Mouse (Mus musculus) adrenal gland (tissue): ENCODE data around the gene Hmcn1.

Source experiments
- intact Hi-C: fragments of 180-260 bp; cut with DNase I; formaldehyde crosslinking; loops from one replicate; pipeline ENCODE4 v1.15.1; 2025

The Hmcn1 gene

GRCm38 (mm10) chr1:150800611-150801263, 192.5 kb downstream of the Hmcn1 start:
- intact Hi-C loops, result no loop called here

- intact Hi-C loops, result no loop called here
Measured at GRCm38 (mm10) chr1:150798651-150799050, 194.6 kb downstream of the Hmcn1 start.

DNA sequence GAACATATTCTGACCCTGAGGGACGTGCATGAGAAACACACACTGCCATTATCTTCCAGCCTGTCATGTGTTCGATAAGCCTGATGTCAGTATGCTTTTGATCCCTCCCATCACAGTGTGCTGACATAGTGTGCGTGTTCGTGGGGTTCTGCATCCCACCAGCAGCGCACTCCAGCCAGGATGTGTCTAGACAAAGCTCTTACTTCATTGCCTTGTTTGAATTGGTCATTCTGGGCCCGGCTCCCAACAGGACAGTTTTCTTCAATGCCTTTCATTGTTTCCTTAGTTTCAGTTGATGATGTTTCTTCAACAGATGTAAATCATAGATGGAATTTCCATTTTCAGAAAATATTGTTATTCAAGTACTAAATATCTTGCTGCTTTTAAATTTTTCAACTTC, 206.5 kb downstream of the Hmcn1 start:
- intact Hi-C loops, result no loop called here

DNA sequence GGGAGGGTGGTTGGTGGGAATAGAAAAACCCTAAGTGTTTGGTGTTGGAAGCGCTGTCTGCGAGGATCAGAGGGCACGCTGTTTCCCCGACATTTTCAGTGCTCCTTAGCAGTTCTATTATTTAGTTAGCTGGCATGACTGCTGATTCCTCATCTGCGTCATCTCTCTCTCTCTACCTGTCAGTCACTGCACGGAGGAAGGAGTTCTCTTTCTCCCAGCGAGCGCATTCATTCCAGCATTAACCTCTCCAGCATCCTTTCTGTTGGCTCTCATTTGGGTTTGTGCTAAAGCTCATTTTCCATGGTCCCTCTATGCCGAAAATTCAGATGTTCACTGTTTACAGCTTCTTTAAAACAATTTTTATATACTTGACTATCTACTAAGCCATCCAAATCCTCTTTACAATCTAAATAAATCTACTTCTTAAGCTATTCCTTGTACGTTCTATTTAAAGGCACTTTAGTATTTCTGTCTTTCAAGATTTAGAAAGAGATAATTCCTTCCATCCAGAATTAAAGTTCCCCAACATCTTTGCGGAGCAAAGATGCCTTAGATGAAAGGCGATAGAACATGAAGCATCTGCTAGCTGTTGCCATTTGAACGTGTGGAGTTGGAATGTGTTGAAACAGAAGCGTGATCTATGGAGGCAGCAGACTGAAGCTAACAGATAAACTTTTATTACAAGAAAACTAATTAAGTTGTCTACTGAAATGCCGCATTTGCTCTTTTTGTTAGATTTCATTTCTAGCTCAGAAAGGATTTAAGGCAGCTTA, 210.0 kb downstream of the Hmcn1 start:
- intact Hi-C loops, result no loop called here

GRCm38 (mm10) chr1:150779902-150780301, 213.3 kb downstream of the Hmcn1 start:
- intact Hi-C loops, result loop anchor here (5.0 kb wide), 1 partner anchor 142 kb away; no protein-coding TSS in a partner anchor

GRCm38 (mm10) chr1:150776741-150777140, 216.5 kb downstream of the Hmcn1 start:
- intact Hi-C loops, result loop anchor here (5.0 kb wide), 1 partner anchor 146 kb away; no protein-coding TSS in a partner anchor

DNA sequence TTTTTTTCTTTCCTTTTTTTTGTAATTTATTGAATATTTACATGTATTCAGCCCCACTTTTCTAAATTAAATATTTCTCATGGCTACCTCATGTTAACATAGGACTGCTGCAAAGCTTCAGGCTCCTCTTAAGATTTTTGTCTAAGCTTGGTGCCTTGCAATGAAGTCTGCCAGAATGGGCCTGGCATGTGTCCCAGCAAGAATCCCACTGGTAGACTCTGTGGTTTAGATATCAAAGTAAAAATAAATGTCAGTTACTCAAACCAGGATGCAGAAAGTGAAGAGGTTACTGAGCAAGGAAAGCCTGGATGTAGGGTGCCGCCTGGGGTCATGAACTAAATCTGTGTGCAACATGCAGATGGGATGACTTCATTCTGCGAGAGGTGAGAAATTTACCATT, 217.5 kb downstream of the Hmcn1 start:
- intact Hi-C loops, result loop anchor here (5.0 kb wide), 1 partner anchor 147 kb away; no protein-coding TSS in a partner anchor

DNA sequence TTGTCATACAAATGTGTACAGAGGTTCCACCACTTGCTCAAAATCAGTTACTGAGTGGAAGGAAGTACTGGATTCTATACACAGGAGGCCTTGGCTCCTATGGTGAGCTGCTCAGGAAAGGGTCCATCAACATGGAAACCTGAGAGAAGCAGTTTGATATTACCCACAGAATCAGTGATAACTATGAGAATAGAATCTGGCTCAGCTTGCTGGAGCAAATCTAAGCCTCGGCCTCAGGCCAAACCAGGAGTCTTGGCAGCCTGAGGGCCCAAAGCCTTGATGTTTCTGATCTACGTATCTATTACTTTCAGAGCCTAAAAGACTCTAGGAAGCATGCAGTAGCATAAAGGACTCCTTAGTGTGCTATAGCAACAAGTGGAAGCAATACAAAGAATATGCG, 220.3 kb downstream of the Hmcn1 start:
- intact Hi-C loops, result no loop called here

DNA sequence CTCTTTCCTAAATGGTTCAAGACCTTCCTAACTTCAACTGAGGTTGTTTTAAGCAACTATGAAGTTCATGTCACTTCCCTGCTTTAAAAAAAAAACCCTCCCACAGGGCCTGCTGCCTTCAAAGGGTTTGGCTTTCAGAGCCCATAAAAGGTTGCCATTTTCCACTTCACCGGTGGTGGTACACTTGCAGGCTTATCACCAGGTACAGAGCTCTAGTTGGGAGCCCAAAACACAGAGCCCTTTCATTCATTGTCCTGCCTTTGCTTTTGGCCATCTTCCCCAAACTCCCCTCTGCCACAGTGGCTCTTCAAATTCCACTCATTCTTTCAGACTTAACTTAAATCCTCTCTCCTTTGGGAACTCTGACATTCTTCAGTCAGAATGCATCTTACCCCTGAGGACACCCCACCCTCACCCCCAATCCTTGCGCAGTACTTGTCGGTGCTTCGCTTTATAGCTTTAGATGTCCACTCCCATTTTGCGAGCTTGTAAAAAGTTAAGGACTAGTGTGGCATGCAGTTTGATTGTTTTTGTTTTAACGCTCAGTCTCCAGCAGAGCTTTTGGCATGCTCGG, 222.2 kb downstream of the Hmcn1 start:
- intact Hi-C loops, result no loop called here

- intact Hi-C loops, result no loop called here
Measured at GRCm38 (mm10) chr1:150769836-150770235, 223.4 kb downstream of the Hmcn1 start.

- intact Hi-C loops, result no loop called here
Measured at GRCm38 (mm10) chr1:150761678-150762077, 231.6 kb downstream of the Hmcn1 start.

- intact Hi-C loops, result no loop called here
Measured at GRCm38 (mm10) chr1:150760801-150761331, 232.4 kb downstream of the Hmcn1 start.

DNA sequence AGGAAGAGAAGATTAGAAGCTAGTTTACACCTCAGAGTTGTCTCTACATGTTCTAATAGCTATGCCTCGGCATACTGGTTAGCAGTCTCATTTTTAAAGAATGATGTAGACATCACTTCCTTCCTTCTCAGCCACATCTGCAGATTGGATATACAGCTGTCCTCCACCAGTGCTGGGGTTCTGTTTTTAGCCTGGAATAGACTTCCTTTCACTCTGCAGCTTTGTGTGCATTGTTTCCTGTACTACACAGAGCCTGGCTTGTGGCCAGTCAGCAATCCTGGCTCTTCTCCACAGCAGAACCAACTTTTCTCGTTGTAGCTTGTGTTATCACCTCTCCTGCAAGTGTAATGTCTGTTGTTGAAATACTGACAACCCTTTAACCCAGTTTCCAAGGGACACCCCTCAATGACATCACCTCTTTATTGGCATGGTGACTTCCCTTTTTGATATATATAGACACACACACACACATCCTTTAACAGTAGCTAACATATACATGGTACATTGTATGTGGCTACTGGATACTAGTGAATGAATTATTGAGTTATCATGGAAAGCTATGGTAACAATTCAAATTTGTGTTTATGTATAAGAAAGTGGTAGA, 233.7 kb downstream of the Hmcn1 start:
- intact Hi-C loops, result no loop called here

DNA sequence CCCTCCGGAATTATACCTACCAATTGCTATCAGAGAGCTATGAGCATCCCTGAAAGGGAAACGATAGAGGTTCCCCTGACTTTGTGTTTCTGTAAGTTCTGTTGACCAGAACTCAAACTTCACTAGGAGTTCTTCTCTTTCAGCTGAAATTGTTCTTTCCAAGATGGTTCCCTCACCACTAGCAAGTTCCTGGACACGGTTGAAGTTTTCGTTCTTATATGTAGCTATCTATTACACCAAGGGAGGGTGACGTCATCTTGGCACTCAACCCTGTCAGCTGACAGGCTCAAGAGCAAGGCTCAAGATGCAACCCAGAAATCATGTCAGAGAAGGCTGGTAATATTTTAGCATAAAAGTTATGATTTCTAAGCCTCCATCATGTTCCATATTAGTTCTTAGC, 239.3 kb downstream of the Hmcn1 start:
- intact Hi-C loops, result no loop called here

DNA sequence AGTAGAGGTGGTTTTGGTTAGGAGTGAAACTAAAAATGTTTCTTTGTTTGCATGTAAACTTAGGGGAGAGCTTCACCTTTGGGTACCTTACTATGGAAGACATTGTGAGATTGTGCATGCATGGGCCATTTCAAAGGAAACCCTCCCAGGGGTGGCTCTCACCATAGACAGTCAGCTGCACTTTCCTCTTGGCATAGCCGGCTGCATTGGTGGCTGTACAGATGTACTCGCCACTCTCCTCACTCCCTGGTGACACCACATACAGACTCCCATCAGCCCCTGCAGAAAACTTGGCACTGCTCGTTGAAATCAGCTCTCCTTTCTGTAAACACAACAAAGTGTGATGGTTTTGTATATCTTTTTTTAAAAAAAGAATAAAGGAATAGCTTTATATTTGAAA, 244.5 kb downstream of the Hmcn1 start:
- intact Hi-C loops, result no loop called here

GRCm38 (mm10) chr1:150747771-150748170, 245.5 kb downstream of the Hmcn1 start:
- intact Hi-C loops, result no loop called here

- intact Hi-C loops, result no loop called here
Measured at GRCm38 (mm10) chr1:150743097-150743843, 250.0 kb downstream of the Hmcn1 start.

DNA sequence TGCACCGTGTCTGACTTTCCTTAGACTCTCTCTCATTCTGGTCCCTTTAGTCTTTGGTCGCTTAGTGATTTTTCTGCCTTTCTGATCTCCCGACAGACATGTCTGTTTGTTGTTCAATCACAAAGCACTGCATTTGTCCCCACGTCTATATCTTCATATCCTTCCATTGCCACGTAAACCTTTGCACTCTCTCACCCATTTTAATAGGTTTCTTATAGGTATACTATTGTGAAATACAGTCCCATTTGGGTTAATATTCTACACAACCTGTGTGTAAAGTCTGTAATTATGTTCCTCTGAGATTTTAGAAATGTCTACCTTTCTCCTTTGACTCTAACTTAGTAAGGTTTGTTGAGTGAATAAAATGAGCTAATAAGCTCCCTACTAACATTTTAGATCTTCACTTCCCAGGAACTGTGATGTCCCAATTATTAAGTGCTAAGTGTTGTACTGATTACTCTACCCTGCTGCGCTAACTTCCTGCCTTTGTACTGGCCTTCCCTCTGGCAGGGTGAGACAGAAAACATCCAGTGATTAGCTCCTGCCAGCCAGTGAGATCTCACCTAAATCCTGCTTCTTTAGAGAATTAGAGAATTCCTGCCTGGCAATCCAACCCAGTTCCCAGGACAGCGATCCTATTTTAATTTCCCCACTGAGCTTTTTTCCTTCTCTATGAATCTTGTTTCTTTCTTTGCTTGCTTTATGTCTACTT, 250.7 kb downstream of the Hmcn1 start:
- intact Hi-C loops, result no loop called here

DNA sequence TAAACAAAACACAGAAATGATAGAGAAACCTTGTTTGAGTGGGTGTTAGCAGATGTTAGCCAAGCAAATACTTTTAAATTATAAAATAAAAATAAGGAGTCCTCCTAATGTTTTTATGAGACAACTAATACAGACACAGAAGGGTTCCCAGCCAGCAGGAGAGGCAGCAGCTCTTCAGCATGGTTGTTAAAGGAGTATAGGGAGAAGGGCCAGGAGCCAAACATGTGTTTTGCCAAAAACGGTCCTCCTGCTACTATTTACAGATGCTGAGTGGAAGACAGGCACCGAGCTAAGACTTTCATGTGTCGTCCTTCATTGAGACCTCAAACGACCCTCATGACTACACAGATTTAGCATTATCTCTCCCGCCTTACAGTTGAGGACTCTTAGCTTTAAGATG, 281.8 kb downstream of the Hmcn1 start:
- intact Hi-C loops, result no loop called here

DNA sequence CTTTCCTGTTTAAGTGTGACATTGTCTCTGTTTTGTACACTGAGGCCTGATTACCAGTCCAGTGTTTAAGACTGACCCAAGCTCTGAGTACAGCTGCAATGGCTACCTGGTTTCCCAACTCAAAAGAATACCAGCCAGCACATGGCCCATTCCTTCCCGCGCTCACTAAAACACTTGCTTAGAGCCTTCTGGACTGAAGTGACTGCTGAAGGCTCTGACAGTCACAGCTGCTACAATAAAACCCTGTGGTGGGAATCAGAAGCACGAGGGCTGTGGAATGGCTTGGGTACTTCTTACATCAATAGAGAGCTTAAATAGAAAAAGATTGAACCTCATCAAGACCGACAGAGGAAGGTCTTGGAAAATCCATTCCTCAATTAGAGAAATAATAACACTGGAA, 286.7 kb downstream of the Hmcn1 start:
- intact Hi-C loops, result no loop called here
